Mouse (Mus musculus) right cerebral cortex, adult 18-20 months (tissue): ENCODE measurements around the gene Casz1.

Experiments used
- DNase-seq: peaks from one replicate; pipeline ENCODE4 v3.0.0; 2022; ENCODE audit warnings: mixed read lengths

The Casz1 gene

GRCm38 (mm10) chr4:148847636-148848035 lies 43.4 kb downstream of the Casz1 start:
- no peak for DNase-seq

GRCm38 (mm10) chr4:148849437-148849836 lies 45.2 kb downstream of the Casz1 start:
- DNase-seq: no peak

- DNase-seq: no peak
These were observed 48.8 kb downstream of the Casz1 start for GRCm38 (mm10) chr4:148853057-148853456.

- DNase-seq: no peak
These were observed 49.9 kb downstream of the Casz1 start for GRCm38 (mm10) chr4:148854093-148854492.

GRCm38 (mm10) chr4:148855527-148855926 lies 51.3 kb downstream of the Casz1 start:
- DNase-seq: no peak

- no peak for DNase-seq
These were observed 52.0 kb downstream of the Casz1 start for GRCm38 (mm10) chr4:148856216-148856615.

GRCm38 (mm10) chr4:148857398-148858084 lies 53.3 kb downstream of the Casz1 start:
- no peak for DNase-seq

- no peak for DNase-seq
These were observed 54.0 kb downstream of the Casz1 start for GRCm38 (mm10) chr4:148858194-148858593.

- DNase-seq: no peak
These were observed 55.2 kb downstream of the Casz1 start for GRCm38 (mm10) chr4:148859415-148859814.

GRCm38 (mm10) chr4:148859906-148860491 lies 55.8 kb downstream of the Casz1 start:
- DNase-seq: no peak

GRCm38 (mm10) chr4:148860636-148861035 lies 56.4 kb downstream of the Casz1 start:
- DNase-seq: no peak

GRCm38 (mm10) chr4:148866812-148867470 lies 62.7 kb downstream of the Casz1 start:
- DNase-seq: no peak

GRCm38 (mm10) chr4:148867721-148868397 lies 63.6 kb downstream of the Casz1 start:
- DNase-seq: no peak

- DNase-seq: no peak
These were observed 65.3 kb downstream of the Casz1 start for GRCm38 (mm10) chr4:148869566-148869965.

- no peak for DNase-seq
These were observed 66.3 kb downstream of the Casz1 start for GRCm38 (mm10) chr4:148870496-148870895.

GRCm38 (mm10) chr4:148871751-148872334 lies 67.6 kb downstream of the Casz1 start:
- no peak for DNase-seq

GRCm38 (mm10) chr4:148872372-148872771 lies 68.1 kb downstream of the Casz1 start:
- no peak for DNase-seq

GRCm38 (mm10) chr4:148872783-148873182 lies 68.6 kb downstream of the Casz1 start:
- DNase-seq: no peak

GRCm38 (mm10) chr4:148876166-148876565 lies 71.9 kb downstream of the Casz1 start:
- DNase-seq: no peak

GRCm38 (mm10) chr4:148876867-148877266 lies 72.6 kb downstream of the Casz1 start:
- no peak for DNase-seq

GRCm38 (mm10) chr4:148878192-148878983 lies 74.2 kb downstream of the Casz1 start:
- no peak for DNase-seq

- DNase-seq: no peak
These were observed 74.9 kb downstream of the Casz1 start for GRCm38 (mm10) chr4:148878984-148879610.
